Mouse (Mus musculus) layer of hippocampus, postnatal 14 days (tissue): ENCODE data around the gene 1700019N19Rik. TPM values are rescaled to one million over a fixed set of nuclear protein-coding genes. Genes with fewer than 3 reads are reported as not detected.
A peak's percentile ranks its signal among the peaks of the same experiment; 100 is the strongest.

Experiments used
- DNase-seq, 2 experiments: peaks; one replicate each; pipeline ENCODE4 v3.0.0; 2021 to 2022; ENCODE audit warnings: low spot score in 2 of 2, mixed read lengths in 1 of 2
- total RNA-seq, 2 experiments: library from RNA; stranded (reverse); gene quantifications; 2 replicates each; pipeline ENCODE4 v1.2.3; 2021

The 1700019N19Rik gene
- total RNA-seq, 2 experiments from 2014 or later = 0.35 to 0.41 TPM

DNA sequence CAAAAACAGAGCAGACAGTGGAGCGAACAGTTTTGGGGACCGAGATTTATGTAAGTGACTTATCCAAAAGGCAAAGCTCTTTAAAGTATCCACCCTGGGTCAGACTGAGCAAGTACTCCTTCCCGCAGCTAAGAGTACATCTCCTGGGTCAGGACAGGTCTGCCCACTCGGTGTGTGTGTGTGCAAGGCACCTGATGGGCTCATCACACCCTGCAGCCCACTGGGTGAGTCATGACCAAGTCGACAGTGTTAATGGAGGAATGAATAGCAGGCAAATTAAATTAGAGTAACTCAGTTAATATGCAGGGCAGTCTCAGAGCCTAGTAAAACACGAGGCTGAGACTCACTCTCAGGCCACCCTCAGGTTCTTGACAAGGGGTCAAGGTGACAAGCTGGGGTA, 14.6 kb upstream of the 1700019N19Rik start:
- no peak for DNase-seq

DNA sequence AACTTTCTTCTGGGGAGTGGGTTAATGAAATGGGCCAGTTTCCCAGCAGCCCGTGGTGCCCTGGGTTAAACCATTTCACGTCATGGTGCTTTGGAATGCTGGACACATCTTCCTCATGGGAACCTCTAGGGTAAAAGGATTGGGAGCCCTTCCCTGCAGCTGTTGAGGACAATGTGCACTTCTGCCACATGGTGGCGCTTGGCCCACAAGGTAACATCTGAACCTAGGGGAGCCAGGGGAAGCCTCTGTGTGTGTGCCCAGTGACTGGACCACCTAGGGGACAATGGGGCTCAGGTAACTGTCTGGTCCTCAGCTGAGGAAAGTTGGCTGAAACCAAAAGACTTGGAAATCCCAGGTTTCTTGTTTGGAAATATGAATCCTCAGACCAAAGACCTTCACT, 12.1 kb upstream of the 1700019N19Rik start:
- DNase-seq = peak; percentile 61 to 64

- peak; percentile 63 to 74 for DNase-seq
Measured at GRCm38 (mm10) chr19:58805191-58805779, 11.0 kb upstream of the 1700019N19Rik start.

GRCm38 (mm10) chr19:58795114-58795669, 931 bp upstream of the 1700019N19Rik start:
- no peak for DNase-seq

DNA sequence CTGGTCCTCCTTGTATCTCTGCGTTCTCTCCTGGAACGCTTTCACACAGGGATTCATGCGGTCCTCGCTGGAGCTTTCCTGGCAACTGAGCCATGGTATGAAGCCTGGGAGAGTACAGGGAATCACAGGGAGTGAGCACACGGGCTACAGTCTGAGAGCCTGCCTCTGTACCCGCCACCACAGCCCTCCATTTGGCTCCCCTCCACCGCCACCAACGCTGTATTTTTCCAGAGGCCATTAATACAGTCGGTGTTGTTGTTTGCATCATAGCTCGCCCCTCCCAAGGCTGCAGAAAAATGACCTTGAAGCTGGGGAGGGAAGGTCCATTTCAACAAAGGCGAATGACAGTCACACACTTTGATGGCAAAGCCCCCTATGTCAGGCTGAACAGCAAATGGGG, 5.1 kb downstream of the 1700019N19Rik start:
- DNase-seq = no peak

DNA sequence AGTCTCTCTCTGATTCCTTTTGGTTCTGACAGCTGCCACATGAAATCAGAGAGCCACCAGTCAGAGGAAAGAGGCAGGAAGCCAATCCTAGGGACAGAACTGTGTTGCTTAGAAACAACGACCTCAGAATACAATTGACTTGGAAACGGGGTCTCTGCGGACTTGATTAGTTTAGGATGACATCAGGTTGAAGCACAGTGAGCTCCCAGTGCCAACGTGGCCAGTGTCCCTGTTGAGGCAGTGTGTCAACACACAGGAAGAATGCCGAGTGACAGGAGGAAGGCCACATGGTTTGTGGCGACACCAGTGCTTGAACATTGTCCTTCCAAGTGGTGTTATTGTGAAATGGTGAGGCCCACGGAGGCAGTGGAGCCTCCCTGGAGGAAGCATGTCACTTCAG, 10.3 kb downstream of the 1700019N19Rik start:
- peak; percentile 65 to 84 for DNase-seq

DNA sequence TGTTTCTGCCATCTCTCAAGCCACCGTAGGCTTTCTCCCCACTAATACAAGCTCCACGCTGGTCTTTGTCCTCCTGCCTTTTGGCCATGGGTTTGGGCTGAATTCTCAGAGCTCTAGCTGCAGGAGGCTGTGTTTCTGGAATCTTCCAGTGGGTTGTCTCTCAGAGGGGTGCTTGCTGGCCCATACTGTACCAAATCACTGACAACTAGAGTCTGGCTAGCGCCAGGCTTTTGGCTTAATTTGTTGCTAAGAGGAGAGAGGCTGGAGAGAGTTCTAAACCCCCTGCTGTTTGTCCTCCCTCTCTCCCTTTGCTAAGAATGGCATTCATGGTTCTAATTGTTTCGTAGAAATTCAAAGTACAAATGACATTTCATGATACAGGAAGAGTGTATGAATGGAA, 12.7 kb downstream of the 1700019N19Rik start:
- peak in 1 of 2 experiments; percentile 55 for DNase-seq

DNA sequence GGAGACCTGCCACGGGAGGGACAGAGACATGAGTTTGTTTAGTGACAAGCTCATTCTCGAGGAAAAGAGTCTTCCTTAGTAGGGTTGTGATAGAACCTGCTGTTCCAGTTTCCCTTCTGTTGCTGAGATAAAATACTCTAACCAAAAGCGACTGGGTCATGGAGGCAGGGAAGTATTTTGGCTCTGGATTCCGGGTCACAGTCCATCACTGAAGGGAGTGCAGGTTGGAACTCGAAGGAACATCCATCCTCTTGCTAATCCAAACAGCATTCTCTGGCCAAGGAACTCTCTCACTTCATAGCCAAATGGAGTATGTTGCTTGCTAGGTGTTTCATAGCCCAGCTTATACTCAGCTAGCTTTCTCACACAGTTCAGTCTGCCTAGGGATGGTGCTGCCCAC, 17.8 kb downstream of the 1700019N19Rik start:
- DNase-seq = no peak

- no peak for DNase-seq
Measured at GRCm38 (mm10) chr19:58767329-58767728, 26.9 kb downstream of the 1700019N19Rik start.

- peak; percentile 69 to 76 for DNase-seq
Measured at GRCm38 (mm10) chr19:58762848-58763541, 31.3 kb downstream of the 1700019N19Rik start.

DNA sequence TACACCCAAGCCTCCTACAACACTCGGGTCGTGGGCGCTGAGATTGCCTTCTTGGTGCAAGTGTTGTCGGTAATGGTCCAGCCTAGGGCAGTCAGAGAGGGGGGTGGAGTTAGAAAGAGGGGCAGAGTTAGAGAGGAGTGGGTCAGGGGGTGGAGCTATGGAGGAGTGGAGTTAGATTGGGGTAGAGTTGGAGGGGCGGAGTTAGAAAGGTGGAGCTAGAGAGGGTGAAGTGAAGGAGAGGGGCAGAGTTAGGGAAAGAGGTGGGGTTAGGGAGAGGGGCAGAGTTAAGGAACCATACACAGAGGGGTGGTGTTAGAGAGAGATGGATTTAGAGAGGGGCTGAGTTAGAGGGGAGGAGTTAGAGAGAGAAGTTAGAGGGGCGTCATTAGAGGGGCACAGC, 31.9 kb downstream of the 1700019N19Rik start:
- no peak for DNase-seq

DNA sequence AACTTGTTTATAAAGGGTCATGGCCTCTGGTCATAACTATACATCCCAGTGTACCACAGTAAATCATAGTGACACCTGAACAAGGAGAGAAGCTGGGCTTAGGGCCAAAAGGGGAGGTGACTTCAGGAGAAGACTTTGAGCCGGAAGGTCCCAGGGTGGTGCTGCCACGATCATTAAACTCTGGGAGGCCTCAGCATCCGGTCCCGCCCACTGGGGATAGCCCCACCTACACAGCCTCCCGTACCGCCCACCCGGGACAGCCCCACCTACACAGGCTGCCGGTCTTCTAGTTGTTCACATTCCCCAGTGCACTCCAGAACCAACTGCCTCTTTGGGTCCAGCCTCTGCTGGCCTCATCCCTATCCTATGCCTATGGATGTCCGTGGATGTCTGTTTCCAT, 34.8 kb downstream of the 1700019N19Rik start, which contains the start of gene Pnliprp2:
Pnliprp2 (plus strand) TSS at position 297 of the 400 bp plus-strand sequence.
- no peak for DNase-seq

DNA sequence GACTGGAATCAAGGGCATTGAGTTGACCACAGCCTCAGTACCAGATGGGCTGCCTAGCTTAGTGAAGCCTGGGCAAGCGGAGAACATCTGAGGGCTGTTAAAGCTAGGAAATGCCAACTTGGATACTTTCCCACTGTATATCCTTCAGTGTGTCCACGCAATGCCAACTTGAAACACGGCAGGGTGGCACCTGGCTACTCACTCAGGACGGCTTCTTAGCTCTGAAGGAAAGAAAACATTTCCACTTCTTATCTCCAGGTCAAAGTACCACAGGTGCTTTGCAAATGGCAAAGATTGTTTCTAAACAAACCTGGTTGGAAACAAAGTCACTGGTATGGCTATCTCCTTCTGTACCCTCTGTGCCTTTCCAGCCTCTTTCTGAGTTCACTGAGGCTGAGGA, 35.4 kb downstream of the 1700019N19Rik start:
- no peak for DNase-seq

- DNase-seq = no peak
Measured at GRCm38 (mm10) chr19:58751504-58751903, 42.8 kb downstream of the 1700019N19Rik start.

GRCm38 (mm10) chr19:58750822-58751221, 43.4 kb downstream of the 1700019N19Rik start:
- no peak for DNase-seq

DNA sequence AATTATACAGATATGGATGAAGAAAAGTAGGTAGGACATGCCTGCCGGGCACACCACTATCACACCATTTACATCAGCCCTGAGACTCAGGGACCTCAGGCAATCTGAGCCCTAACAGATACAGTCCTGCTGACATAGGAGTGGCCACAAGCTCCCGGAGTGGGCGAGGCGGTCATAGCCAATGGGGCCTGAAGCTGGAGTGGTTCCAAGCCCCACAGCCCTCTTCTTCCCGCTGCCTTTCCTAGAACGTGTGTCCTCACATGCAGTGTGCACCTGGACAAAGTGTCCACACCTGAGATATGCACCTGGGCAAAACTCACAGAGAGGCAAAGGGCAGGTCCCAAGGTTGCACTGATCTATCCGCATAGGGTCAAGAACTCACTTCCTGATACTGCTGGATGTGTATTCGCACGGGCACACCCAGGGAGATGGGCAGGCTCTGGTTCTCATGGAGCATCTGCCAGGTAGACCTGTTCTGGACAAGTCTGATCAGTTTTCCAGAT, 46.7 kb downstream of the 1700019N19Rik start:
- DNase-seq = no peak

DNA sequence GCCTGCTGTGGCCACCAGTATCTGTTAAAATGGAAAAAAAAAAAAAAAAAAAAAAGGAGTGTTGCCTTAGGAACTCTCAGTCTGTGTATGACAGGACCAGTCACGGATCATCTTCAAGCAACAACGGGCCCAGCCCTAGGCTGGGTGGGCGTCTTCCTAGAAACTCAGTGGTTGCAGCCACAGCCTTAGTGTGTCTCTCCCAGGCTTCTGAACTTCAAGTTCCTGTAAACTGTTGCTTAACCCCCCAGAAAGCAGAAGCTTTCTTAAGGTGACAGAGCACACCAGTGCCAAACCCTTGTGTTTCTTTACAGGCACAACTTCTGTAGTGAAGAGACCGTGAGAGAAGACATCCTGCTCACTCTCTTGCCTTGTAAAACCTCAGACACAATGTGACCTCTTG, 50.5 kb downstream of the 1700019N19Rik start:
- no peak for DNase-seq

DNA sequence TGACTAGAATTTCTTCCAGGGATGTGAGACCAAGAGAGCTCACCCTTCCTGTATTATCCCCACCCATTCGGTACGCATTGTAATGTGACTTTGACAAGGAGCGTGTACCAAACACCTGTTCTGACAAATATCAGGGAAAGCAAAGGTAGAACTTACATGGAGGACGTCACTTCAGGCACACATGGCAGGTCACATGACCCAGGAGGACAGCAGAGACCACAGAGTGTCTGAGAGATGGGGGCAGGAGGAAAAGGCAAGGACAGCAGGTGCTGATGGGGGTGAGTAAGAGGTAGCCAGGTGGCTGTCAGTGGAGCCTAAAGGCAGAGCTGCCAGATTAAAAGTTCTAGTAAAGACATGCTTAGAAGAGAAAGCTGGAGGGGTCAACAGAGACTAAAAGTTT, 51.5 kb downstream of the 1700019N19Rik start:
- DNase-seq = no peak

DNA sequence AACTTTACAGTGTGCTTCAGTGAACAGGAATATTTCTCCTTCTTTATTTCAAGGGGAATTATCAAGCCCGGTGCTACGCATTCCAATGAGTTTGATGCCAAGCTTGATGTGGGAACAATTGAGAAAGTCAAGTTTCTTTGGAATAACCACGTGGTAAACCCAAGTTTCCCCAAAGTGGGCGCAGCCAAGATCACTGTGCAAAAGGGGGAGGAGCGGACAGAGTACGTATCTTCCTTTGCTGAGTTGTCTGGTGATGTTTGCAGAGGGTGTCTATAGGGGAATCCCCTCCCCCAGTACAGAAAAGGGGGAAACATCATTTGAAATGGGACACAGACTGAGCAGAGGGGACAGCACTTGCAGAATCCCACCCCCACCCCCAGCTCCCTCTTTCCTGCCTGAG, 53.2 kb downstream of the 1700019N19Rik start:
- DNase-seq = no peak

DNA sequence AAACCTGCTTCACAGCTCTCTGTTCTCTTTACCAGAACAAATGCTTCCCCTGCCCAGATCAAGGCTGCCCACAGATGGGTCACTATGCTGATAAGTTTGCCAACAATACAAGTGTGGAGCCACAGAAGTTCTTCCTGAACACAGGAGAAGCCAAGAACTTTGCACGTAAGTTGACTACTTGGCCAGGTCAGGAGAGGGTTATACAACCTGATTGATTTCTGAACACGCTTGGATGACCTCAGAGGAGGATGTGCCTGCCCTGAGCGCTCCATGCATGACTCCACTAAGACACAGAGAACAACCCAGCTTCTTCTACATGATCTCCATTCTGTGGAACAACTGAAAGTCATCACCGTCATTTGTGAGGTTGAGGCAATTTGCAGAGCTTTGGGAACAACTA, 56.1 kb downstream of the 1700019N19Rik start:
- DNase-seq = no peak
